Mouse (Mus musculus): ENCODE data around the gene Mlst8.

Mlst8 gene

GRCm38 (mm10) chr17:24478663-24479380, at the start of gene Mlst8:
TSS of gene Mlst8 (minus strand) at chr17:24479078.
- peak; percentile 85 for DNase-seq (ENCODE audit: low read depth)

GRCm38 (mm10) chr17:24528560-24528918, 49.7 kb upstream of the Mlst8 start:
- no peak for DNase-seq (ENCODE audit: low read depth)

GRCm38 (mm10) chr17:24527723-24528559, 49.1 kb upstream of the Mlst8 start, which contains the start of gene Traf7:
TSS of gene Traf7 (minus strand) at chr17:24527938.
- DNase-seq (ENCODE audit: low read depth), result peak; percentile 100

GRCm38 (mm10) chr17:24527315-24527714, 48.4 kb upstream of the Mlst8 start:
- no peak for DNase-seq (ENCODE audit: low read depth)

- DNase-seq (ENCODE audit: low read depth), result no peak
These were observed 45.9 kb upstream of the Mlst8 start for GRCm38 (mm10) chr17:24524734-24525133.

GRCm38 (mm10) chr17:24520450-24520849, 41.6 kb upstream of the Mlst8 start:
- DNase-seq (ENCODE audit: low read depth), result no peak

GRCm38 (mm10) chr17:24514270-24515257, 35.7 kb upstream of the Mlst8 start:
- DNase-seq (ENCODE audit: low read depth), result no peak

GRCm38 (mm10) chr17:24513609-24514008, 34.7 kb upstream of the Mlst8 start:
- no peak for DNase-seq (ENCODE audit: low read depth)

GRCm38 (mm10) chr17:24507806-24508460, 29.1 kb upstream of the Mlst8 start:
- DNase-seq (ENCODE audit: low read depth), result no peak

- no peak for DNase-seq (ENCODE audit: low read depth)
These were observed 28.3 kb upstream of the Mlst8 start for GRCm38 (mm10) chr17:24507129-24507664.

GRCm38 (mm10) chr17:24506332-24507070, 27.6 kb upstream of the Mlst8 start:
- DNase-seq (ENCODE audit: low read depth), result no peak

- no peak for DNase-seq (ENCODE audit: low read depth)
These were observed 26.5 kb upstream of the Mlst8 start for GRCm38 (mm10) chr17:24505286-24505955.

GRCm38 (mm10) chr17:24504085-24504484, 25.2 kb upstream of the Mlst8 start:
- DNase-seq (ENCODE audit: low read depth), result no peak

GRCm38 (mm10) chr17:24502208-24502607, 23.3 kb upstream of the Mlst8 start:
- no peak for DNase-seq (ENCODE audit: low read depth)

GRCm38 (mm10) chr17:24496026-24496425, 17.1 kb upstream of the Mlst8 start:
- no peak for DNase-seq (ENCODE audit: low read depth)

- no peak for DNase-seq (ENCODE audit: low read depth)
These were observed 16.6 kb upstream of the Mlst8 start for GRCm38 (mm10) chr17:24495443-24495842.

- DNase-seq (ENCODE audit: low read depth), result no peak
These were observed 15.9 kb upstream of the Mlst8 start for GRCm38 (mm10) chr17:24494627-24495335.

GRCm38 (mm10) chr17:24490399-24490798, 11.5 kb upstream of the Mlst8 start:
- no peak for DNase-seq (ENCODE audit: low read depth)

Data from fibroblast of lung, adult 2 months (primary cell).